Mouse (Mus musculus): ENCODE data around the gene Gm31371. TPM values are rescaled to one million over a fixed set of nuclear protein-coding genes. Genes with fewer than 3 reads are reported as not detected.
"Not testable (repeated sequence)": the region's sequence is repeated elsewhere in the genome, so short reads cannot be mapped to it uniquely, and the experiment has no call there.

Gene Gm31371
- polyA plus RNA-seq (2016; fragmentation: Nextera tagmentation; extraction: Ambion mirVana), result not detected in 2 replicates

- 72% methylated on average over 2 of the region's 4 CpGs for WGBS
- not testable (repeated sequence) for H3K9me3 ChIP-seq; H3K4me3 ChIP-seq; H3K4me1 ChIP-seq; DNase-seq (ENCODE audit: low spot score); H3K36me3 ChIP-seq; H3K27ac ChIP-seq; H3K27me3 ChIP-seq (ENCODE audit: insufficient read depth, poor library complexity, severe bottlenecking)
Observed at GRCm38 (mm10) chr8:19903092-19903491, at the start of gene Gm31371. Gm31371 (plus strand) TSS chr8:19903392.

- H3K9me3 ChIP-seq; H3K36me3 ChIP-seq; H3K27ac ChIP-seq; DNase-seq (ENCODE audit: low spot score); H3K27me3 ChIP-seq (ENCODE audit: insufficient read depth, poor library complexity, severe bottlenecking); H3K4me1 ChIP-seq; H3K4me3 ChIP-seq: not testable (repeated sequence)
- 76% methylated on average over 8 of the region's 8 CpGs for WGBS
Observed at GRCm38 (mm10) chr8:19906425-19907055, 3.3 kb downstream of the Gm31371 start.

- H3K27ac ChIP-seq; H3K36me3 ChIP-seq; H3K4me1 ChIP-seq; H3K4me3 ChIP-seq; DNase-seq (ENCODE audit: low spot score); H3K27me3 ChIP-seq (ENCODE audit: insufficient read depth, poor library complexity, severe bottlenecking); H3K9me3 ChIP-seq: not testable (repeated sequence)
- WGBS, result 72% methylated on average over 5 of the region's 6 CpGs
Observed at GRCm38 (mm10) chr8:19908841-19909321, 5.7 kb downstream of the Gm31371 start.

GRCm38 (mm10) chr8:19919086-19919485 is 15.9 kb downstream of the Gm31371 start:
- H3K4me1 ChIP-seq; H3K27ac ChIP-seq; H3K9me3 ChIP-seq; H3K4me3 ChIP-seq; H3K27me3 ChIP-seq (ENCODE audit: insufficient read depth, poor library complexity, severe bottlenecking); H3K36me3 ChIP-seq; DNase-seq (ENCODE audit: low spot score): not testable (repeated sequence)
- WGBS, result 64% methylated on average over 2 of the region's 3 CpGs

- H3K36me3 ChIP-seq; H3K27me3 ChIP-seq (ENCODE audit: insufficient read depth, poor library complexity, severe bottlenecking); H3K9me3 ChIP-seq; H3K4me1 ChIP-seq; DNase-seq (ENCODE audit: low spot score); H3K4me3 ChIP-seq; H3K27ac ChIP-seq: not testable (repeated sequence)
- 90% methylated on average over 1 of the region's 6 CpGs for WGBS
Observed at GRCm38 (mm10) chr8:19934274-19934673, 31.1 kb downstream of the Gm31371 start.

GRCm38 (mm10) chr8:19935541-19936030 is 32.4 kb downstream of the Gm31371 start:
- DNase-seq (ENCODE audit: low spot score); H3K4me1 ChIP-seq: not testable (repeated sequence)
- 59% methylated on average over 2 of the region's 2 CpGs for WGBS

GRCm38 (mm10) chr8:19960935-19961334 is 57.7 kb downstream of the Gm31371 start:
- DNase-seq (ENCODE audit: low spot score), result no peak
- H3K36me3 ChIP-seq, result no peaks in the 10 kb centered on the region
- WGBS, result 78% methylated on average over 2 of the region's 2 CpGs

More at GRCm38 (mm10) chr8:19935541-19936030, 32.4 kb downstream of the Gm31371 start:
- H3K27ac ChIP-seq; H3K27me3 ChIP-seq (ENCODE audit: insufficient read depth, poor library complexity, severe bottlenecking); H3K4me3 ChIP-seq; H3K36me3 ChIP-seq; H3K9me3 ChIP-seq: not testable (repeated sequence)

GRCm38 (mm10) chr8:19963766-19964165 is 60.6 kb downstream of the Gm31371 start:
- H3K36me3 ChIP-seq; H3K4me1 ChIP-seq; H3K27me3 ChIP-seq (ENCODE audit: insufficient read depth, poor library complexity, severe bottlenecking); DNase-seq (ENCODE audit: low spot score); H3K9me3 ChIP-seq; H3K27ac ChIP-seq; H3K4me3 ChIP-seq: not testable (repeated sequence)
- 66% methylated on average over 2 of the region's 2 CpGs for WGBS

More at GRCm38 (mm10) chr8:19960935-19961334, 57.7 kb downstream of the Gm31371 start:
- Histone ChIP-seq H3K27me3 (ENCODE audit: insufficient read depth, poor library complexity, severe bottlenecking) (no peaks in the 10 kb centered on the region), H3K27ac (no peak overlapping the region), H3K4me1 (no peaks in the 10 kb centered on the region), H3K4me3 (no peak overlapping the region), H3K9me3 (no peaks in the 10 kb centered on the region)

GRCm38 (mm10) chr8:19968151-19968550 is 65.0 kb downstream of the Gm31371 start:
- H3K9me3 ChIP-seq; H3K27ac ChIP-seq; H3K4me1 ChIP-seq; H3K36me3 ChIP-seq; DNase-seq (ENCODE audit: low spot score); H3K4me3 ChIP-seq; H3K27me3 ChIP-seq (ENCODE audit: insufficient read depth, poor library complexity, severe bottlenecking): not testable (repeated sequence)
- WGBS, result 33% methylated on average over 2 of the region's 2 CpGs

- not testable (repeated sequence) for H3K27me3 ChIP-seq (ENCODE audit: insufficient read depth, poor library complexity, severe bottlenecking); H3K27ac ChIP-seq; DNase-seq (ENCODE audit: low spot score); H3K36me3 ChIP-seq; H3K4me1 ChIP-seq; H3K9me3 ChIP-seq; H3K4me3 ChIP-seq
- 82% methylated on average over 6 of the region's 6 CpGs for WGBS
Observed at GRCm38 (mm10) chr8:19975237-19975636, 72.0 kb downstream of the Gm31371 start.

Other genes starting within 250 kb of the Gm31371 start
- not detected in 2 replicates for gene 4930467E23Rik, start 173.8 kb upstream of the Gm31371 start, polyA plus RNA-seq (2016; fragmentation: Nextera tagmentation; extraction: Ambion mirVana)